Mouse (Mus musculus): Measurements from ENCODE around the gene Crocc.

Crocc gene

DNA sequence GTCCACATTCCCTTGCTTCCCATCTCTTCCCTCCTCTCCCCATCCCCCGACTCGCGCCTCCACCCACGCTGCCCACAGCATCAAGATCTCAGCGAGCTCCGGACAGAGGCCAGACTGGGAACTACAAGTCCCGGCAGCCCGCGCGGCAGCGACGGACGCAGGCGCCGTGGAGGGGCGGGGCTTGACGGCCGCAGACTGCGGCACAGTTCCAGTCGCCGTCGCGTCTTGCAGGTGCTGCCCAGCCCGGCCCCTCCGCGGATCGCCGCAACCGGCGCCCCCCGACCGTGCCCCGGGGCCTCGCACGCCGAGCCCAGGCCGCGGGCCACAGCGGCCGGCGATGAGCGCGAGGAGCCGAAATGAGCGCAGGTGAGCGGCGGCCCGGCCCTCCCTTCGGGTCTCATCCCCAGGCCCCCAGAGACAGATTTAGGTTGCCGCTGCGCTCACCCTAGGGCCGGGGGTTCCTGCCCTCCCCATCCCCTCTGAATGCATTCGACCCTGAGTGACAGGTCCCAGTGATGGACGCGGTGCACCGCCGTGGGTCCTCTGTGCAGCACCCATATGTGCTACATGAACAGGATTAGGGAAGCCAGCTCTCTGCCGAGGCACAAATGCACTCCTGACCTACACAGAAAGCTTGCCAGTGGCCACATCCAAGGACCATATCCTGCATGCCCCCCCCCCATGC is 73.5 kb downstream of the Crocc start, which contains the start of gene Atp13a2:
Gene Atp13a2 (plus strand): TSS at position 163 of the 685 bp plus-strand sequence.
- WGBS: under 1% methylated on average over 58 of the region's 58 CpGs

DNA sequence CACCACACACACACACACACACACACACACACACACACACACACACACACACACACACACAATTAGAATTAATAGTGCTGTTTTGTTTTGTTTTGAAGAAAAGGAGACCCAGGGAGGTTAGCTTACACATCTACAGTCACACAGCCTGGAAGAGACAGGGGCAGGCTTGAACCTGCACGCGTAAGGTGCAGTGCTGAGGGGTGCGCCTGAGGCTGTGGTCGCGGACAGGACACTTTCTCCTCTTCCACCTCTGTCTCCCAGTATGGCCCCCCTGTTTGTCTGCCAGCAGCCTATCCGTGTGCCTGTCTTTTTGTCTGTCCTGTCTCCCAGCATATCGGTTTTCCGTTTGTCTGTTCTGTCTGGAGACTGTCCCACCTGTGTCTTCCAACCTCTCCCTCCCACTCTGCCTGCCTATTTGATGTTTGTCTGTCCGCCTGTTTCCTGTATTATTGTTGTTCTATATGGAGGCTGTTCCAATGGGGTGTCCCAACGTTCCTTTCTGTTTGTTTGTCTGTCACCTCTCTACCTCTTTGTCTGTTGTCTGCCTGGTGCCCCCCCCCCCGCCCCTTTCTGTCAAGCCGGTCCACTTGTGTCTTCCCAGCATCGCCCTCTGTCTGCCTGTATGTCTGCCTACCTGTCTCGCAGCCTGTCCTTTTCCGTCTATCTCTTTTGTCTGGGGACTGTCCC is 74.2 kb downstream of the Crocc start:
- 24% methylated on average over 15 of the region's 15 CpGs for WGBS

DNA sequence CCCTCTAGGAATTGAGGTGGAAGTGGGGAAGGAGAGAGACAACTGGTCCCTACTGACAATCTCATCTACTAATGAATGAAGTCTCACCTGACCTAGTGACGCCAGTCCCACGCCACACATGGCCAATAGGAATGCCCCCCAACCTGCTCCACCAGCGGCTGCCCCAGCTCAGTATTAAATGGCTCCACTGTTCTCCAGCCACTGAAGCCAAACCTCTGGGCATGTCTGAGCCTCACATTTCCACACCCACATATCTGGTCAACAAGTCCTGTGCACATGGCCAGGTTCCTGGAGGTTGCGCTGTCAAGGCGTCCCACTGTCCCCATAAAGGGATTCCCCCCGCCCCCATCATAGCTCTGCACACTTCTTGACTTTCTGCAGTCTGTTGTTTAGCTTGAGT is 75.8 kb downstream of the Crocc start:
- WGBS: 88% methylated on average over 6 of the region's 6 CpGs

DNA sequence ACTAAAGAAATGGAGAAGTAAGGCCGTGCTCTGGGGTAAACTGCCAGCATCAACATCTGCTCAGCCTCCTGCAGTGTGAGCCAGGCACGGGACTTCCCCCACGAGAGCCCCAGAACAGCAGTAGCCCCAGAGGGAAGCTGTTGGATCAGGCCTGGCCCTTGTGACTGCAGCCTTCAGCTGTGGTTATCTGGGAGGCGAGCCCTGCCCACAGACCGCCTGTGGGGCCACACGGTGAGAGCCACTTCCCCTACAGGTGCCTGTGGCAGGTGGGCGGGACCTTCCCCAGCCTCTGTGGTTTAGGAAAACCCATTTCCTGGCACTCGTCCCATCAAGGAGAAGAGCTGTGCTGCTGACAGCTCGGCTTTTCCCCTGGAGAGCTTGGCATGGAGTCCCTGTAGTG is 76.9 kb downstream of the Crocc start:
- WGBS: 20% methylated on average over 9 of the region's 9 CpGs

DNA sequence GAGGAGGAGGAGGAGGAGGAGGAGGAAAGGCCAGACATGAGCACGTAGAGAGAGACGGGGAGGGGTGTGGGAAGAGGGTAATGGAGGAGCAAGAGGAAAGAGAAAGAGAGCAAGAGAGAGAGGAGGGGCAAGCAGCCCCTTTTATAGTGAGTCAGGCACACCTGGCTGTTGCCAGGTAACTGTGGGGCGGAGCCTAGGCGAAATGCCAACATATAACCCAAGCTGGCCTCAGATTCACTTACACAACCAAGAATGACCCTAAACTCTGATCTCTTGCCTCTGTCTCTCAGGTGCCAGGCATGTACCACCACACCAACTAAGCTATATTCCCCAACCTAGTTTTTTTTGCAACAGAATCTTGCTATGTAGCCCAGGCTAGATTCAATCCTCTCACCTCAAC is 77.5 kb downstream of the Crocc start:
- 57% methylated on average over 4 of the region's 4 CpGs for WGBS

DNA sequence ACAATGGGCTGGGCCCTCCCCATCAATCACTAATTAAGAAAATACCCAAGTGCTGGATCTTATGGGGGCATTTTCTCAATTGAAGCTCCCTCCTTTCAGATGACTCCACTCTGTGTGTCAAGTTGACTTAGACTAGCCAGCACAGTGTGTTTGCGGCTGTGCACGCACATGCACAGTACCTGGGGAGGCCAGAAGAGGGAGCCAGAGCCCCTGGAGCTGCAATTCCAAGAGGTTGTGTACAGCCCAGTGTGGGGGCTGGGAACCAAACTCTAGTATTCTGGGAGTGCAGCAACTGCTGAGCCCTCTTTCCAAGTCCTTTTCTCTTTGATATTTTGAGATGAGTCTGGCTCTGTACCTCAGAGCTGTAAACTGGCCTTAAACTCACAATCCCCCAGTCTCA is 78.7 kb downstream of the Crocc start:
- WGBS: 95% methylated on average over 2 of the region's 2 CpGs

DNA sequence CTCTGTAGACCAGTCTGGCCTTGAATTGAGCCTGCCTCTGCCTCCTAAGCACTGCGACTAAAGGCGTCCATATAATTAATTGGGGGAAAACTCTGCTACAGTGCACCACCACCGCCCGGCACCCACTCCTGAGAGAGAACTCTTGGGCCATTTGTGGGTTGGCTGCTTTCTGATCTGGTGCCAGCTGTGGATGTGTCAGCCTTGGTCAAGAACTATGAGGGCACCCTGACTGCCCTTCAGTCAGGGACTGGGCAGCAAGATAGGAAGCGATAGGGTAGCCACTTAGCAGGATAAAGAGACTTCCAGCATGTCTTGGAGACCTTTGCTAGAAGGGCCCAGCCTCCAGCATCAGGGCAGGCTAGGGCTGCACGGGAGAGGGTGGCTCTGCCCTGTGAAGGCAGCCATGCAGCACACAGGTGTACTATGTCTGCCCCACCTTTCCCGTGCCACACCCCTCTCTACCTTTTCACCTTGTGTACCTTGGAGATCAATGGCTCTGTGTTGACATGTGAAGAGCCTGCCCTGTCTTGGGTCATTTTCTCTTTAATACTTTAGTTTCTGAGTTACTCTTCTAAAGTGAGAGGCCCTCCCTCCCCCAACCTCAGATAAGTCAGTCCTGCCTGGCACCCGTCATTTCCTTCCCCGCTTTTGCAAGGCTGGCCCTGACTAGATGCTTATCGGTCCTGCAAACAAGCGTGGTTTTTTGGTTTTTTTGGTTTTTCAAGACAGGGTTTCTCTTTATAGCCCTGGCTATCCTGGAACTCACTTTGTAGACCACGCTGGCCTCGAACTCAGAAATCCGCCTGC is 82.3 kb downstream of the Crocc start:
- 91% methylated on average over 14 of the region's 14 CpGs for WGBS

DNA sequence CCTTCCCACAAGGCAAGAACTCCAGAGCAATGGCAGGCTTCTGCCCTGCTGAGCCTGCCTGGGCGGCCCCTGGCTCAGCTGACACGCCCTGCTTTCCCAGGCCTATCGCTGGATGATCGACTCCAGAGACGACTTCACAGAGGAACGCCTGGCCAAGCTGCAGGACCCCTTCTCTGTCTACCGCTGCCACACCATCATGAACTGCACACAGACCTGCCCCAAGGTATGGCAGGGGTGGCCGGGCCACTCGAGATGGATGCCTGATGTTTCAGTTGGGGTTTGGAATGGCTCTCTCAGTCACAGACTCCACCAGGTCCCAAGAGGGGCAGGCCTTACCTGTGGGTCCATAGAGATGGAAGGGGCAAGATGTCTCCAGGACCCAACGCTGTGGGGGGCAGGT is 83.1 kb downstream of the Crocc start:
- WGBS: 88% methylated on average over 10 of the region's 10 CpGs

DNA sequence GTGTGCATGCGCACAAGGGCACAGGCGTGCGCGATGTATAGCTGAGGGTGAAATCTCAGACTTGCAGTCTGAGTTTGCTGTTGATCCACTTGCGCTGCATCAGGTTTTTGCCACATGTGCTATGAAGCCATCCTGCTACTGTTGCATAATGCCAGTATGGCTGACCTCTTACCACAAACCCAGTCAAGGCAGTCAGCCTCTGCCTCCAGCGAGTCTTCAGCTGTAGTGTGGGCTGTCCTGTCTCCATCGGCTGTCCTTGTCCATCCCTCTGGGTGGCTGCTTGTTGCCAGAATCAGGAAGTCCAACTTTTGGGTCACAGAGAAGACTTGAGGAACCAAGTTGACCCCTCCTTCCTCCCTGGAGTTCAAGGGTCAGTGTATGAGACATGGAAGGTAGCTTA is 85.0 kb downstream of the Crocc start:
- 89% methylated on average over 7 of the region's 7 CpGs for WGBS

DNA sequence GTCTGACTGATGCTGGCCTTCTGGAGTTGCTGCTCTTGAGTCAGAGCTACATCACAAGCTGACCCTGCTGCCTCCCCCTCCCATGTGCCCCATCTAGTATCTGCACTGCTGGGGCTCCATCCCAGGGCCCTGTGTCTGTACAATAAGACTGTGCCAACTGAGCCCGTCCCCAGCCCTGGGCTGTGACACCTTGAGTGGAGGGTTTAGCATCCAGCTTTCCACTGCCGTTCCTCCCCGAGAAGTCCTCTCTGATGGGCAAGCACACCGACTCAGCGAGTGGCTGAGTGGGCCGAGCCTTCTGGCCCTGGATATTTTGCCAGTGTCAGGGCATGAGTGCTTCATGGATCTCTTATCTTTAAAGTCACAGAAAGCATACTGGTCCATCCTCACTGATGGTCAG is 85.9 kb downstream of the Crocc start:
- 84% methylated on average over 6 of the region's 6 CpGs for WGBS

DNA sequence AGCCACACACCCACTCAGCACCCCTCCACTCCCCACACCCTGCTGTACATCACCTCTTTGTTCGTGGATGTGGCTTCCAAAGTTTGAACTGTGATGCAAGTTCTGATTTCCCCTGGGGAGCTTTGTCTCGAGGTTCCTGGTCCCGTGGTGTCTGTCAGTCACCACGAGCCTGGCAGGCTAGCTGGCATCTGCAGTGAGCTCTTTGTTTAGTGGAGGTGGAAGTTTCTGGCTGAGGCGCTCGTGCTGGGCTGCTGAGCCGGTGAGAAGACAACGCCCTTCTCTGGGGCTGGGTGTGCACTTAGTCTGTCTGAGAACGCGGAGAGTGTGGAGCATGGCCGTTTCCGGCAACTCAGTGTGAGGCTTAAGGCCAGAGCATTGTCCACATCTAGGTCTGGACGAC is 88.7 kb downstream of the Crocc start:
- 50% methylated on average over 13 of the region's 13 CpGs for WGBS

DNA sequence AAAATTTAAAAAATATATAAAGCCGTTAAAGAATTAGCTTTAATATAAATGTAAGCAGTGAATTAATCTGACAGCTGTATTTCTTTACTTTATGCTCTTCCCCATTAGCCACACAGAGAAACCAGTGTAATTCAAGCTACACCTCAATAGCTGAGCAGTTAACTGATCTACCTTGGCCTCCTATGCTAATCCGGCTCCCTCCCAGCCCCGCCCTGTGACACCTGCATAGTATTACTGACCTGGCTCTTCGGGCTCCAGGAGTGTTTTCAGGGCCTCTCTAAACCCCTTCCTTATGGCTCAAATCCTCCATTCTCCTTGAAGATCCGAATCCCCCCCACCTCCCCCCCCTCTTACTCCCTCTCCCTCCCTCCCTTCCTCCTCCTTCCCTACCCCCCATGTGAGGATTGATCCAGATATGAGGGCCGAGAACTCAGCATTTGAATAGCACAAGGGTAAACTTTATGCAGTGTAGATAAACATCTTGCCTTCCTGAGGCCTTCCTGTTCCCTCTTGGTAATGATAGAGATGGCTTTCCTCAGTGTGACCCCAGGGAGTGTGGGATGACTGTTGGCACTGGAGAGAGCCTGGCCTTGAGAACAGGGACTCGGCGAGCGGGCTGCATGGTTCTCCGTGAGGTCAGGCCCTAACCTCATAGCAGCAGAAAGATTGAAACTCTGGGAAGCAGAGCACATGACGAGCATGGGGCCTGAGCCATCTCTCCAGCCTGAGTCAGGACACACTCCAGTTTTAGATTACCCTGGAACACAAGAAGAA is 92.8 kb downstream of the Crocc start:
- 81% methylated on average over 11 of the region's 11 CpGs for WGBS
